In genomic region chr15:31586519-31586918, GRCm38 (mm10) we compare ENCODE assay signal across 9 mouse cellular contexts. TPM values are rescaled to one million over a fixed set of nuclear protein-coding genes. Genes with fewer than 3 reads are reported as not detected.
DNase-seq lines count a peak whose midpoint lies in the region; ATAC-seq and TF ChIP-seq lines count a peak whose summit lies in the region.
"Had no signal": no experiment of that assay in that cellular context is flagged by ENCODE, and none has a peak within 500 bp of the region (broad histone marks: within the 10 kb centered on the region; RNA-seq: fewer than 3 reads in every experiment).

No protein-coding gene starts in this region.

- peak; percentile 66 for DNase-seq in G1E (ENCODE audit: low spot score)
- peak; percentile 78 to 86 for DNase-seq in cerebellum, adult 18-20 months
- peak; percentile 77 to 96 for DNase-seq in frontal cortex, adult 2 months (ENCODE audit: extremely low spot score in 1 of 2, low spot score in 1 of 2)
- peak; percentile 92 for DNase-seq in layer of hippocampus, postnatal 10 days (ENCODE audit: low spot score in 2 of 2)
- peak; percentile 85 for DNase-seq in lung, postnatal 25 days (ENCODE audit: low spot score)
- peak; percentile 59 for DNase-seq in retina, adult 2 months (ENCODE audit: low read depth, low spot score)
- peak; percentile 84 for DNase-seq in thymus, postnatal 25 days

- peak; percentile 63 for ATAC-seq in G1E (ENCODE audit: extremely low read depth, insufficient number of reproducible peaks, low FRiP score, poor library complexity, severe bottlenecking)
- ATAC-seq in hindbrain, embryonic 13.5 days (ENCODE audit: low FRiP score): peak; percentile 34

- 4% methylated on average over 4 of the region's 4 CpGs for WGBS in hindbrain, embryonic 13.5 days

- H3K27me3 ChIP-seq in G1E (ENCODE audit: insufficient read depth, low read length): peaks cover 8% of the 10 kb centered on the region
- no peaks in the 10 kb centered on the region for H3K27me3 ChIP-seq in hindbrain, embryonic 13.5 days
- H3K27me3 ChIP-seq: heart, embryonic 13.5 days had no signal

- H3K9me3 ChIP-seq in G1E (replicated peaks): no peaks in the 10 kb centered on the region
- no peaks in the 10 kb centered on the region for H3K9me3 ChIP-seq in hindbrain, embryonic 13.5 days
- H3K9me3 ChIP-seq: heart, embryonic 13.5 days had no signal

- no peak overlapping the region for H3K4me3 ChIP-seq in G1E (ENCODE audit: low read depth, low read length)
- no peak overlapping the region for H3K4me3 ChIP-seq in hindbrain, embryonic 13.5 days
- H3K4me3 ChIP-seq: heart, embryonic 13.5 days had no signal

- peaks cover 32% of the 10 kb centered on the region for H3K36me3 ChIP-seq in G1E (replicated peaks)
- peaks cover 26% of the 10 kb centered on the region for H3K36me3 ChIP-seq in hindbrain, embryonic 13.5 days

- no peak overlapping the region for H3K9ac ChIP-seq in hindbrain, embryonic 13.5 days
- H3K9ac ChIP-seq: heart, embryonic 13.5 days had no signal

- TF ChIP-seq CTCF in G1E (IDR thresholded peaks at IDR 0.05; ENCODE audit: low read depth, low read length): peak; percentile 93

- H3K4me1 ChIP-seq in G1E (ENCODE audit: insufficient read depth, low read depth, low read length): peaks cover 11% of the 10 kb centered on the region
- no peaks in the 10 kb centered on the region for H3K4me1 ChIP-seq in hindbrain, embryonic 13.5 days (replicated peaks)

- no peak overlapping the region for H3K4me2 ChIP-seq in hindbrain, embryonic 13.5 days
- H3K4me2 ChIP-seq: heart, embryonic 13.5 days had no signal

- no peak overlapping the region for H3K27ac ChIP-seq in hindbrain, embryonic 13.5 days
- H3K27ac ChIP-seq: heart, embryonic 13.5 days had no signal

RNA-seq across cellular contexts. Expression of gene Cct5, which starts 15.1 kb away (rescaled TPM):
- total RNA-seq in G1E (2014; fragmentation: Nextera tagmentation) (548 and 555 TPM in 2 replicates), G1E (2017) (481 and 497 TPM in 2 replicates)
- polyA plus RNA-seq in G1E (2012): 44.6 and 46.6 TPM in 2 replicates
- polyA plus RNA-seq in frontal cortex, adult 2 months (2012; rRNA removed): 166 and 190 TPM in 2 replicates
- 509 and 525 TPM in 2 replicates for polyA plus RNA-seq in hindbrain, embryonic 13.5 days (2015; fragmentation: Nextera tagmentation; extraction: Ambion mirVana)
- 100 to 1,000 TPM; 250 to 267 TPM for total RNA-seq in layer of hippocampus, postnatal 10 days (2021)

RNA-seq across cellular contexts. Expression of gene Fam173b, which starts 15.1 kb away (rescaled TPM):
- total RNA-seq in G1E (2014; fragmentation: Nextera tagmentation) (6.8 and 12.8 TPM in 2 replicates), G1E (2017) (6.6 and 11.3 TPM in 2 replicates)
- polyA plus RNA-seq in G1E (2012): 2.8 and 3.1 TPM in 2 replicates
- 14.7 and 15.3 TPM in 2 replicates for polyA plus RNA-seq in frontal cortex, adult 2 months (2012; rRNA removed)
- polyA plus RNA-seq in hindbrain, embryonic 13.5 days (2015; fragmentation: Nextera tagmentation; extraction: Ambion mirVana): 11.2 and 11.5 TPM in 2 replicates
- 10 to 100 TPM; 10.0 to 11.9 TPM for total RNA-seq in layer of hippocampus, postnatal 10 days (2021)

RNA-seq across cellular contexts. Expression of gene Cmbl, which starts 21.3 kb away (rescaled TPM):
- total RNA-seq in G1E (2014; fragmentation: Nextera tagmentation): not detected in 2 replicates
- not detected in 2 replicates for total RNA-seq in G1E (2017)
- polyA plus RNA-seq in G1E (2012): not detected in 2 replicates
- polyA plus RNA-seq in frontal cortex, adult 2 months (2012; rRNA removed): 22.5 and 22.7 TPM in 2 replicates
- 5.9 and 6.1 TPM in 2 replicates for polyA plus RNA-seq in hindbrain, embryonic 13.5 days (2015; fragmentation: Nextera tagmentation; extraction: Ambion mirVana)
- total RNA-seq in layer of hippocampus, postnatal 10 days (2021): 10 to 100 TPM; 15.2 to 16.3 TPM

RNA-seq across cellular contexts. Expression of gene March6, which starts 55.7 kb away (rescaled TPM):
- total RNA-seq in G1E (2014; fragmentation: Nextera tagmentation) (58.9 and 64.9 TPM in 2 replicates), G1E (2017) (39.7 and 44.3 TPM in 2 replicates)
- polyA plus RNA-seq in G1E (2012): 61.1 and 76.3 TPM in 2 replicates
- polyA plus RNA-seq in frontal cortex, adult 2 months (2012; rRNA removed): 81.3 and 95.9 TPM in 2 replicates
- 68.2 and 69.6 TPM in 2 replicates for polyA plus RNA-seq in hindbrain, embryonic 13.5 days (2015; fragmentation: Nextera tagmentation; extraction: Ambion mirVana)
- total RNA-seq in layer of hippocampus, postnatal 10 days (2021): 100 to 1,000 TPM; 199 to 221 TPM
